Mouse (Mus musculus) CD4-positive helper T cell, adult 2 months (primary cell): ENCODE data around the gene Ino80e.

Experiments
- DNase-seq: peaks from one replicate; pipeline ENCODE4 v3.0.0-alpha.2; 2012; ENCODE audit warnings: low read depth, missing footprints, low spot score

Ino80e gene

GRCm38 (mm10) chr7:126816494-126816893 lies 45.7 kb downstream of the Ino80e start:
- no peak for DNase-seq

- no peak for DNase-seq
Measured at GRCm38 (mm10) chr7:126815726-126816222, 46.4 kb downstream of the Ino80e start.

GRCm38 (mm10) chr7:126809723-126810369 lies 52.3 kb downstream of the Ino80e start:
- DNase-seq, result no peak

DNA sequence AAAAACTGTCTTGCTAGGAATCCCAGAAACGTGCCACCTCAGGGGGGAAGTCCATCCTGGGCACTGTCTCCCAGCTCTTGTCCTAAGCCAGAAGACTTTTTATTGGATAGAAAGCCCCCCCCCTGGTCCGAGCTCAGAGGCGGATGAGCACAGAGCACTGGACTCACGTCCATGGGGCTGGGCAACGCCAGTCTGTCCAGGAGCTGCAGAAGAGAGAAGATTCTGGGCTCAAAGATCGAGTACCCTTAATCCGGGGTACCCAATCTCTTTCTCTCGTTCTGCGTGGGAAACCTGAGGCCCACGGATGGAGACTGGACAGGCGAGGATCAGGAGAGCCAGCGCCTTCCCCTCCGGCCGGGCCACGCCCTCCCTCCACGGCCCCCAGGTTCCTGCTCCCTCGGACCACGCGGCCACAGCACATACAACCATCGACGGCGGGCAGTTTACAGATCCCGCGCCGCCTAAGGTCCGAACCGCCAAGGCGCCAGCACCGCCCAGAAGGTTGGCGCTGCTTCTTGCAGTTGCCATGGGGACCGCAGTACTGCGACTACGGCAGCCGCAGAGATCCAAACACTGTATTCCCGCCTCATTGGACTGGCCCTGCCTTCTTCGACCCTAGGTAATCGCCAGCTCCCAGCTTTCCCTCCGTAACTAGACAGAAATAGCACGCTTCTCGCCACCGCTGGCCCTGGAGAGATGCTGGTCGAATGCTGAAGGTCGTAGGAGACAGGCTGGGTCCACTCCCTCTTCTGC lies 53.3 kb downstream of the Ino80e start:
- peak; percentile 53 for DNase-seq

DNA sequence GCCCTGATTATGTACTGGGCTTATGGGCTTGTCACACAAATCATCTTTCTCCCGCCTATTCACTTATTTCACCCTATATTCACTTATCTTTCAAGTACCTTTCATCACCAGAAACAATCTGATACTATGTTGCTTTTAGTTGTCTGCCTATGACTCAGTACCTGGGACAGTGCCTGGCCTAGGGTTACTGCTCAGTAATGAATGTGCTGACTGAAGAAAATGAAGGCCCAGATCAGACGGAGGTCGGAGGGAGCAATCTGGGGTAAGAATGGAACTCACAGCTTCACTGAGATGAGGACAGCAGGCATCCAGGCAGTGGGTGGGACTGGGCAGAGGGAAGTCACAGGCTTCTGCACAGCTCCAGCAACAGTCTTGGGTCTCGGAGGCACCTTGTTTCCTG lies 54.8 kb downstream of the Ino80e start:
- no peak for DNase-seq

GRCm38 (mm10) chr7:126806956-126807355 lies 55.2 kb downstream of the Ino80e start:
- DNase-seq, result no peak

GRCm38 (mm10) chr7:126803751-126804150 lies 58.4 kb downstream of the Ino80e start:
- DNase-seq, result no peak

DNA sequence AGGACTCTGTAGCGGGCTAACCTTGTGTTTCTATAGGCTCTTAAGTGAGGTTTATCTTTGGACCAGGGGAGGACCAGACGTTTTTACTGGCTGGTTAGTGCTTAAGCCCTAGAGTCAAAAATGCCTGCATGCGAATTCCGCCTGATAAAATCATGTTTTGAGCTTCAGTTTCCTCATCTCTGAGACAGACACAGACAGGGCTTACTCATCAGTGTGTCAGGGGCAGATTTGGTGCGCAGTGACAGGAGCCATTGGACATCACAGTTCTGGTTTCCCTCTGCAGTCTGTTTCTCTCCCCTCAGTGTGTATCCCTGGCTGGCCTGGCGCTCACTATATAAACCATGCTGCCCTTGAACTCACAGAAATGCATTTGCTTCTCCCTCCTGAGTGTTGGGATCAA lies 59.0 kb downstream of the Ino80e start:
- no peak for DNase-seq

GRCm38 (mm10) chr7:126802134-126802889 lies 59.9 kb downstream of the Ino80e start:
- DNase-seq, result no peak

GRCm38 (mm10) chr7:126801057-126801422 lies 61.1 kb downstream of the Ino80e start:
- DNase-seq, result no peak
